Mouse (Mus musculus) midbrain, embryonic 11.5 days (tissue): ENCODE data around the gene Apoa2. TPM values are rescaled to one million over a fixed set of nuclear protein-coding genes. Genes with fewer than 3 reads are reported as not detected.
A peak's percentile ranks its signal among the peaks of the same experiment; 100 is the strongest.

ENCODE experiments used
- ATAC-seq: fragments of 200-750 bp; cut with Nextera tagmentation; 2 replicates; pipeline ENCODE4 v1.8.0; 2017; ENCODE audit warnings: moderate TSS enrichment, moderate library complexity; ENCODE audit not compliant: low FRiP score
- DNase-seq: peaks from one replicate; pipeline ENCODE4 v3.0.0; 2015; ENCODE audit warnings: low spot score; ENCODE audit errors: missing footprints
- H3K27ac ChIP-seq: fragments of 300-500 bp; sonication (generic); 2 replicates; pipeline ENCODE4 v1.5.1; 2014; ENCODE audit warnings: low read depth, low read length
- H3K27me3 ChIP-seq: fragments of 300-500 bp; sonication (generic); 2 replicates; pipeline ENCODE4 v1.6.1; 2014; ENCODE audit warnings: mild to moderate bottlenecking, low read length, moderate library complexity, mixed read lengths; ENCODE audit not compliant: control insufficient read depth, insufficient read depth
- H3K36me3 ChIP-seq: fragments of 300-500 bp; sonication (generic); 2 replicates; pipeline ENCODE4 v1.6.1; 2014; ENCODE audit warnings: mild to moderate bottlenecking, low read length, moderate library complexity, mixed read lengths; ENCODE audit not compliant: control insufficient read depth, insufficient read depth
- H3K4me1 ChIP-seq: fragments of 300-500 bp; sonication (generic); 2 replicates; pipeline ENCODE4 v1.6.1; 2014; ENCODE audit warnings: low read length; ENCODE audit not compliant: control insufficient read depth, insufficient read depth
- H3K4me2 ChIP-seq: fragments of 300-500 bp; sonication (generic); 2 replicates; pipeline ENCODE4 v1.6.1; 2014; ENCODE audit warnings: mild to moderate bottlenecking, moderate library complexity
- H3K4me3 ChIP-seq: fragments of 300-500 bp; sonication (generic); 2 replicates; pipeline ENCODE4 v1.5.1; 2014; ENCODE audit warnings: low read depth, low read length
- H3K9ac ChIP-seq: fragments of 300-500 bp; sonication (generic); 2 replicates; pipeline ENCODE4 v1.6.1; 2014; ENCODE audit warnings: low read length
- H3K9me3 ChIP-seq: fragments of 300-500 bp; sonication (generic); 2 replicates; pipeline ENCODE4 v1.6.1; 2016; ENCODE audit warnings: low read length; ENCODE audit not compliant: control insufficient read depth
- WGBS: fragments of 180-500 bp; shearing (Covaris S2); extraction: QIAGEN DNeasy Blood & Tissue Kit; methylation state at CpG from one replicate; pipeline ENCODE4 v1.1.7; 2014; 5-methylcytosine and 5-hydroxymethylcytosine counted together
- polyA plus RNA-seq: library from polyadenylated mRNA; unstranded; fragments of >200 nt; fragmentation: Nextera tagmentation; extraction: Ambion mirVana; gene quantifications from 2 replicates; pipeline ENCODE4 v1.2.1, GENCODE M21; 2014

Apoa2 gene
- polyA plus RNA-seq, 1 experiment from 2014 or later = 3.7 TPM

- H3K4me1 ChIP-seq = peaks cover 31% of the 10 kb centered on the region
- peaks cover 3% of the 10 kb centered on the region; the same call in 1 of the 2 replicates for H3K27me3 ChIP-seq
- H3K9me3 ChIP-seq = no peaks in the 10 kb centered on the region
- peak; percentile 14; the same call in 1 of the 2 replicates for ATAC-seq
- WGBS = 16% methylated on average over 14 of the region's 14 CpGs
- no peak overlapping the region for H3K4me2 ChIP-seq
- no peaks in the 10 kb centered on the region for H3K36me3 ChIP-seq
- peak; percentile 89 for DNase-seq
- H3K27ac ChIP-seq = peak overlapping the region; percentile 18; the same call in 1 of the 2 replicates
- no peak overlapping the region for H3K9ac ChIP-seq
- no peak overlapping the region for H3K4me3 ChIP-seq
Measured at GRCm38 (mm10) chr1:171189476-171190114, 35.3 kb upstream of the Apoa2 start.

DNA sequence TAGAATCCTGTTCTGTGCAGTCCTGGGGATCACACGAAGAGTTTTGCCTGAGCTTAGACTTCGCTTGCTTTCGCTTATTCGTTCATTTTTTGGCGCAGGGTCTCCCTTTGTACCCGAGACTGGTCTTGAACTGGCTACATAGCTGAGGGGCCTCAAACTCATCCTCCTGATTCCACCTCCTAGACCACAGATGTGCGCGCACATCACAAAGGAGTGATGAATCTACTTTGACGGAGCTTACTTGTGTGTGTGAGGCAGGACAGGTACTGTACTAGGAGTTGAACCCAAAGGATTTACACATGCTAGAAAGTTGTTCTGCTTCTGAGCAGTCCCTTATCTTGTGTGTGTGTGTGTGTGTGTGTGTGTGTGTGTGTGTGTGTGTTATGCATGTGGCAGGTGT lies 34.0 kb upstream of the Apoa2 start:
- Histone ChIP-seq H3K4me3 (no peak overlapping the region), H3K36me3 (no peaks in the 10 kb centered on the region), H3K9me3 (no peaks in the 10 kb centered on the region), H3K4me2 (no peak overlapping the region), H3K4me1 (peaks cover 31% of the 10 kb centered on the region), H3K9ac (no peak overlapping the region), H3K27ac (no peak overlapping the region), H3K27me3 (peaks cover 13% of the 10 kb centered on the region; the same call in 1 of the 2 replicates)
- DNase-seq = peak; percentile 59
- WGBS = 91% methylated on average over 9 of the region's 9 CpGs
- ATAC-seq = no peak

DNA sequence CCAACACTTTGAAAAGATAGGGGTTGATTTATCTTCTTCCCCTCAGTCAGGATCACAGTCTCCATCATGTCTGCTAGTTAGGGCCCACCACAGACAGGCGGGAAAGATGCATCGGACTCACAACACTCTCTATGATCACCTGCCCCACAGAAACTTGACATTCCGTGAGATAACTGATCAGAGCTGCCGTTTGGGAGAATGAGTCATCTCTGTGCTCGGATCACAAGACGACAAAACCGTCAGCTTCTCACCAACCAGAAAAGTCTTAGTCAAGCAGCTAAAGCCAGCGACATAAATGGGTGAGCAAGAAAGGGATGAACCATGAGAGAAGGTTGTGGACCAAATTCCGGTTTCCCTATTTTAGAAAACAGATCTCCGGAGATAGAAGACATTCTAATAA lies 32.6 kb upstream of the Apoa2 start:
- Histone ChIP-seq H3K4me3 (no peak overlapping the region), H3K27me3 (peaks cover 17% of the 10 kb centered on the region; the same call in 1 of the 2 replicates), H3K9ac (no peak overlapping the region), H3K4me2 (no peak overlapping the region), H3K9me3 (no peaks in the 10 kb centered on the region), H3K4me1 (peaks cover 33% of the 10 kb centered on the region), H3K27ac (no peak overlapping the region), H3K36me3 (no peaks in the 10 kb centered on the region)
- 40% methylated on average over 10 of the region's 10 CpGs for WGBS
- peak; percentile 82 for DNase-seq
- ATAC-seq = no peak

DNA sequence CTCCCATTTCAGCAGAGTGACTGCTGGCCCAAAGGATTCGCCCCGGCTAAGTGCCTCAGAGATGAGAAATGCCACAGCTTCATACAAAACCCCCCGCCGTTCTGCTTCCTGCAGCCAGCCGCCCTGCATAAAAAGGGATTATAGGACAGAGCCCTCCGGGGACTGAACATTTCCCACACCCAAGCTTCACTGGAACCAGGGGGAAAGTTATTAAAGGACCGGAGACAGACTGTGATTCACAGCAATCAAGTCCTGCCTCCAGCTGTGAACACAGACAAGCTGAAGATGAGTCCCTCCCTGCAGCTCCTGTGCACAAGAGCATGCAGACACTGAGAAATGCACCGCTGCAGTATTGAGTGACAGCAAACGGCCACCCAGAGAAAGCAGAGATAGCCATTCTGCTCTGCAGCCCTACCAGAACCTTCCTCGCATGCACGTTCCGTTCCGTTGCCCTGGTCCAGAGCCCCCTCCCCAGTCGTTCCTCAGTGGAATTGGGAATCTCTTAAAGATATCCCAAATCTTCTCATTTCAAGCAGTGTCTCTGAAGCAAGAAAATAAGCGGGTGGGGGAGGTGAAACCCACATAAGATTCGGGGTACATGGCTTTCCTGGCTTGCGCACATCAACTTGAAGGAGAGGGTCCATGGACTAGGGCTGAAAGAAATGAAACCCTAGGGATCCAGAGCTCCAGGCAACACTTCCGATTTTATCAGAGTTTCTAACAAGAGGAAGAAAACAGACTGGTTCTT lies 31.6 kb upstream of the Apoa2 start:
- 4% methylated on average over 18 of the region's 18 CpGs for WGBS
- Histone ChIP-seq H3K27me3 (peaks cover 17% of the 10 kb centered on the region; the same call in 1 of the 2 replicates), H3K9ac (peak overlapping the region; percentile 47; the same call in 1 of the 2 replicates), H3K4me3 (peak overlapping the region; percentile 2; the same call in 1 of the 2 replicates), H3K9me3 (no peaks in the 10 kb centered on the region), H3K27ac (peak overlapping the region; percentile 55; the same call in 1 of the 2 replicates), H3K4me2 (peak overlapping the region; percentile 37), H3K4me1 (peaks cover 32% of the 10 kb centered on the region), H3K36me3 (no peaks in the 10 kb centered on the region)
- ATAC-seq (peak; percentile 53), DNase-seq (peak; percentile 95)

DNA sequence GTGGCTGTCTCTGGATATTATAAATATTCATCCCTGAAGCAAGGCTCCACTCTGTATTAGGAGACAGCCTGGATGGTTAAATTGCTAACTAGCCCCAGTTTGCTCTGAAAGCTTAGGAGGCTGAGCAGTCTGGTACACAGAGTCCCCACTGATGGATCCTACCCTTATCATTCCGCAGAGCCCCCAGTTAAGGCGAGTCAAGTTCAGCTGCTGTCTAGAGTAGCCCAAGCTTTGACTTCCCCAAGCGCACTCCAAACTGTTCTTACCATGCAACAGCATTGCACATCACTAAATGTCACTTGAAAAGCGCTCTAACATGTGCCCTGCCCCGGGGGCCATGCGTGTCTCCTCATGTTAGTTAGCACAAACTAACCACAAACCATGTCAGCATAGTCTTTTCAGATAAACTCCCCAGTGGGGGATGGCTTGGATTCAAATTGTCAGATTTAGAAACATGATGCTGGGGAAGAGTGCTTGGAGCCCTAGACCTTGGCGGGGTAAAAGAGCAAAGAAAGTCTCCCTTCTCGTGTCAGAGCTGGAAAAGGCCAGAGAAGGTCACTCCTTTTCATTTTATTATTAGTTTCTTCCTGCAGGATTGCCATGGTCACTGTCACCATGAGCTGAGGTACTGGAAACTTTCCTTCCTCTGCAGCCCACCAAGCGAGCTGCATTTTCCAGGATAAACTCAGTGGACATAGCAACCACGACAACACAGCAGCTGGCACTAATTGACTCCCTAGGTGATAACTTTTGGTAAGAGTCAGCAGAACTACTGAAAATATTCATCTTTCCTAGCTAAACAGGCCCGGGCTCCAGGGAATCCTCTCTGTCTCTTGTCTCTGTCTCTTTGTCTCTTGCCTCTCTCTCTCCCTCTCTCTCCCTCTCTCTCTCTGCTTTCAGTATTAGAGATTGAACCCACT lies 30.7 kb upstream of the Apoa2 start:
- Histone ChIP-seq H3K9ac (no peak overlapping the region; the same call in 1 of the 2 replicates), H3K27ac (peak overlapping the region; percentile 55; the same call in 1 of the 2 replicates), H3K9me3 (no peaks in the 10 kb centered on the region), H3K4me2 (peak overlapping the region; percentile 37), H3K4me3 (no peak overlapping the region), H3K4me1 (peaks cover 24% of the 10 kb centered on the region), H3K27me3 (peaks cover 17% of the 10 kb centered on the region; the same call in 1 of the 2 replicates), H3K36me3 (no peaks in the 10 kb centered on the region)
- DNase-seq (peak; percentile 94), ATAC-seq (no peak)
- WGBS = 22% methylated on average over 11 of the region's 11 CpGs

DNA sequence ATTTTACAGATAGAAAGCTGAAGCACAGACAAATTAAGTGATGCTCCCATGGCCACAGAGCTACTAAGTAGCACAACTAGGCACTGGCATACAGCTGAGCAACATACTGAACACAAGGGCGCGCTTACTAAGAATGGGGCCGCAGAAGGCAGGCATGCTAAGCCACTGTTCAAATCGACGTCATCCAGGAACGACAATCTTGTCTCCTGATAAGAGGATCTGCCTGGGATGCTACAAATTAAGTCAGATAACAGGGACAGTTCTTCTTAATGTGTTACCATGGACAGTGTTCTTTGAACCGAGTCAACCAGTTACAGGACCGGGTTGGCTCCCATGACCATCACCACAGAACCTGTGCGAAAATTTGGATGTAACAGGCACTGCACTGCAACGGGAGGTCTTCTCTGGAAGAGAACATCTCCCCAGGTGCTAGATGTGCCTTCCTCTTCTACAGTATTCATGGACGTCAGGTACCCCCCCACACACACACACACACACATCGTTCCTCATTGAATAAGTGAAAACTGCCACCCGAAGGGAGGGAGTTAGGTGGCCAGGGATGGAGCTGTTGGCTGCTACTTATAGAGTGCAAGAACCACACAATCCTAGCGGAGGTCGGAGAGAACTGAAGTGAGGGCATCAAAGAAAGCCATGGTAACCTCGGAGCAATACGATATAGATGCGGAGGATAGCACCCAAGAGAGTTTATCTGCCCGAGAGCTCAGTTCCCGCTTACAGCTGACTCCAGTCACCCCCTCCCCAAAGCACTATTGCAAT lies 29.6 kb upstream of the Apoa2 start:
- H3K9ac ChIP-seq = peak overlapping the region; percentile 68
- no peak overlapping the region for H3K27ac ChIP-seq
- peaks cover 17% of the 10 kb centered on the region; the same call in 1 of the 2 replicates for H3K27me3 ChIP-seq
- peak overlapping the region; percentile 64 for H3K4me3 ChIP-seq
- no peaks in the 10 kb centered on the region for H3K36me3 ChIP-seq
- peak; percentile 23; the same call in 1 of the 2 replicates for ATAC-seq
- WGBS = 3% methylated on average over 20 of the region's 20 CpGs
- peak overlapping the region; percentile 98 for H3K4me2 ChIP-seq
- no peaks in the 10 kb centered on the region for H3K9me3 ChIP-seq
- H3K4me1 ChIP-seq = peaks cover 18% of the 10 kb centered on the region
- DNase-seq = no peak

- WGBS = under 1% methylated on average over 33 of the region's 33 CpGs
- Histone ChIP-seq H3K9me3 (no peaks in the 10 kb centered on the region), H3K36me3 (no peaks in the 10 kb centered on the region), H3K4me3 (peak within 1 kb of the TSS; percentile 64), H3K27me3 (peaks cover 17% of the 10 kb centered on the region; the same call in 1 of the 2 replicates), H3K9ac (peak within 1 kb of the TSS; percentile 68), H3K27ac (no peak within 1 kb of the TSS), H3K4me1 (peaks cover 18% of the 10 kb centered on the region), H3K4me2 (peak within 1 kb of the TSS; percentile 98)
- peak; percentile 95 for DNase-seq
- peak; percentile 82 for ATAC-seq
Measured at GRCm38 (mm10) chr1:171195887-171196397, 28.9 kb upstream of the Apoa2 start, which contains the start of gene Pcp4l1. TSS of gene Pcp4l1 (minus strand) at chr1:171196268.

DNA sequence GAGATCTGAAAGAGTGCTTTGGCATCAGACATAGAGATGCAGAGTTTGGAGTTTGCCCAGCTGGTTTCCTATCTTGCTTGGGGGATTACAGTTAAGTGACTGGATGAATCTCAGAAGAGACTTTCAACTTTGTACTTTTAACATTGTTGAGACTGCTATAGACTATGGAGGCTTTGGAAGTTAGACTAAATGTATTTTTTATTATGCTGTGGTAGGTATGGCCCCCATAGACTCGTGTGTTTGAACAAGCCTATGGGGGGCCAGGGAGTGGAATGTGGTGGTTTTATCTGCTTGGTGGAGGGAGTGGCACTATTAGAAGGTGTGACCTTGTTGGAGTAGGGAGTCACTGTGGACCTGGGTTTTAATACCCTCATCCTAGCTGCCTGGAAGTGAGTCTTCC lies 25.3 kb upstream of the Apoa2 start:
- DNase-seq = peak; percentile 53
- no peak overlapping the region for H3K9ac ChIP-seq
- no peak overlapping the region for H3K27ac ChIP-seq
- peaks cover 2% of the 10 kb centered on the region; the same call in 1 of the 2 replicates for H3K4me1 ChIP-seq
- 72% methylated on average over 1 of the region's 1 CpGs for WGBS
- peaks cover 14% of the 10 kb centered on the region; the same call in 1 of the 2 replicates for H3K27me3 ChIP-seq
- H3K9me3 ChIP-seq = no peaks in the 10 kb centered on the region
- ATAC-seq = no peak
- H3K4me2 ChIP-seq = no peak overlapping the region
- no peak overlapping the region for H3K4me3 ChIP-seq
- H3K36me3 ChIP-seq = no peaks in the 10 kb centered on the region
